Mouse (Mus musculus): ENCODE data around the gene Myl10.
"Not testable (repeated sequence)": the region's sequence is repeated elsewhere in the genome, so short reads cannot be mapped to it uniquely, and the experiment has no call there.

Gene Myl10

GRCm38 (mm10) chr5:136703751-136704150, 10.8 kb downstream of the Myl10 start:
- ATAC-seq (ENCODE audit: insufficient number of reproducible peaks, low FRiP score, low TSS enrichment): no peak

- ATAC-seq (ENCODE audit: insufficient number of reproducible peaks, low FRiP score, low TSS enrichment): no peak
Observed at GRCm38 (mm10) chr5:136704151-136704550, 11.2 kb downstream of the Myl10 start.

- ATAC-seq (ENCODE audit: insufficient number of reproducible peaks, low FRiP score, low TSS enrichment): no peak
Observed at GRCm38 (mm10) chr5:136705532-136705931, 12.6 kb downstream of the Myl10 start.

GRCm38 (mm10) chr5:136706803-136707202, 13.9 kb downstream of the Myl10 start:
- ATAC-seq (ENCODE audit: insufficient number of reproducible peaks, low FRiP score, low TSS enrichment): no peak; the same call in 1 of the 2 replicates

GRCm38 (mm10) chr5:136708116-136708515, 15.2 kb downstream of the Myl10 start:
- no peak for ATAC-seq (ENCODE audit: insufficient number of reproducible peaks, low FRiP score, low TSS enrichment)

- ATAC-seq (ENCODE audit: insufficient number of reproducible peaks, low FRiP score, low TSS enrichment): no peak
Observed at GRCm38 (mm10) chr5:136710742-136711141, 17.8 kb downstream of the Myl10 start.

GRCm38 (mm10) chr5:136714232-136714875, 21.4 kb downstream of the Myl10 start:
- no peak for ATAC-seq (ENCODE audit: insufficient number of reproducible peaks, low FRiP score, low TSS enrichment)

GRCm38 (mm10) chr5:136714879-136715278, 21.9 kb downstream of the Myl10 start:
- no peak for ATAC-seq (ENCODE audit: insufficient number of reproducible peaks, low FRiP score, low TSS enrichment)

GRCm38 (mm10) chr5:136716696-136717572, 24.0 kb downstream of the Myl10 start:
- no peak for ATAC-seq (ENCODE audit: insufficient number of reproducible peaks, low FRiP score, low TSS enrichment)

- ATAC-seq (ENCODE audit: insufficient number of reproducible peaks, low FRiP score, low TSS enrichment): no peak
Observed at GRCm38 (mm10) chr5:136717573-136717854, 24.6 kb downstream of the Myl10 start.

- ATAC-seq (ENCODE audit: insufficient number of reproducible peaks, low FRiP score, low TSS enrichment): no peak
Observed at GRCm38 (mm10) chr5:136718656-136719055, 25.7 kb downstream of the Myl10 start.

- ATAC-seq (ENCODE audit: insufficient number of reproducible peaks, low FRiP score, low TSS enrichment): no peak
Observed at GRCm38 (mm10) chr5:136721596-136721995, 28.6 kb downstream of the Myl10 start.

- ATAC-seq (ENCODE audit: insufficient number of reproducible peaks, low FRiP score, low TSS enrichment): not testable (repeated sequence)
Observed at GRCm38 (mm10) chr5:136726271-136726670, 33.3 kb downstream of the Myl10 start.

- no peak for ATAC-seq (ENCODE audit: insufficient number of reproducible peaks, low FRiP score, low TSS enrichment)
Observed at GRCm38 (mm10) chr5:136738918-136739317, 46.0 kb downstream of the Myl10 start.

GRCm38 (mm10) chr5:136746596-136746995, 53.6 kb downstream of the Myl10 start:
- no peak for ATAC-seq (ENCODE audit: insufficient number of reproducible peaks, low FRiP score, low TSS enrichment)
